In the genomic region with DNA sequence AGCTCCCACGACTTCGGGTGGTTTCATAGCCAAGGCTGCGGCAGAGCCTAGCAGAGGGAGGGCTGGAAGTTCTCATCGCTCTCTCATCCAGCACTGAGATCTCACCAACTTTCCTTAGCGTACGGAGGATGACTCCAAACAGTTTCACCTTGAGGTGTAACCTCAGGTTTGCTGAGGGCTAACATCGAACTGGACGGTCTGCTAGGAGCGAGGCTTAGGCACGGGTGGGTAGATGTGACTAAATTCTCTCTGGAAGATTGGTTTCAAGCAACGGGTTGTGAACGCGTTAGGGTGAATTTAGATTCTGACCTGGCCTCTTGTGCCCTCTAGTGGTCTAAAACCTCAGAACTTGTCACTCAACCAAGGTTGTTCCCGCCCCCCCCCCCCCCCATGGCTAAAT, we compare ENCODE assay signal across 8 mouse cellular contexts. TPM values are rescaled to one million over a fixed set of nuclear protein-coding genes. Genes with fewer than 3 reads are reported as not detected.
A peak's percentile ranks its signal among the peaks of the same experiment; 100 is the strongest.
DNase-seq lines count a peak whose midpoint lies in the region; ATAC-seq lines count a peak whose summit lies in the region.

No protein-coding gene starts in this region.

- peak overlapping the region; percentile 60 for H3K4me2 ChIP-seq in embryonic facial prominence, embryonic 15.5 days (replicated peaks)

- H3K27me3 ChIP-seq in embryonic facial prominence, embryonic 15.5 days, result peaks cover 13% of the 10 kb centered on the region; the same call in 1 of the 2 replicates

- H3K9ac ChIP-seq in embryonic facial prominence, embryonic 15.5 days, result peak overlapping the region; percentile 21; the same call in 1 of the 2 replicates

- H3K9me3 ChIP-seq in embryonic facial prominence, embryonic 15.5 days (replicated peaks), result no peaks in the 10 kb centered on the region

- H3K4me3 ChIP-seq in embryonic facial prominence, embryonic 15.5 days (replicated peaks), result peak overlapping the region; percentile 37

- H3K4me1 ChIP-seq in embryonic facial prominence, embryonic 15.5 days, result peaks cover 10% of the 10 kb centered on the region

- DNase-seq in frontal cortex, postnatal 25 days (ENCODE audit: low spot score in 2 of 2), result no peak
- DNase-seq in adipocyte (ENCODE audit: low spot score), result peak; percentile 91
- peak; percentile 80 for DNase-seq in heart, postnatal 4 days
- DNase-seq in layer of hippocampus, postnatal 10 days (ENCODE audit: low spot score in 2 of 2), result peak; percentile 73 to 74
- peak; percentile 89 for DNase-seq in lung, postnatal 36 days
- peak; percentile 55 for DNase-seq in skeletal muscle tissue, adult 2 months (ENCODE audit: low read depth, low spot score)

- no peaks in the 10 kb centered on the region for H3K36me3 ChIP-seq in embryonic facial prominence, embryonic 15.5 days

- 3% methylated on average over 14 of the region's 14 CpGs for whole genome bisulfite sequencing in embryonic facial prominence, embryonic 15.5 days

- H3K27ac ChIP-seq in embryonic facial prominence, embryonic 15.5 days (replicated peaks), result no peak overlapping the region

- ATAC-seq in frontal cortex, adult (ENCODE audit: low TSS enrichment), result peak; percentile 80
- ATAC-seq in embryonic facial prominence, embryonic 15.5 days (ENCODE audit: insufficient number of reproducible peaks, low FRiP score, low TSS enrichment, low read depth), result peak; percentile 63; the same call in 1 of the 2 replicates

RNA-seq across cellular contexts. Expression of a gene that starts 9.0 kb away (rescaled TPM):
- polyA plus RNA-seq in embryonic facial prominence, embryonic 15.5 days (2015; fragmentation: Nextera tagmentation; extraction: Ambion mirVana), result 64.9 and 65.0 TPM in 2 replicates
- 10 to 100 TPM; 34.4 to 39.0 TPM for total RNA-seq in heart, postnatal 4 days (2021)
- total RNA-seq in layer of hippocampus, postnatal 10 days (2021), result 10 to 100 TPM; 93.7 to 94.8 TPM

Comparison
In these comparisons a context has a peak if more than half of its experiments do, and no peak if none do; other contexts are left out.
1. DNase-seq: peak in adipocyte (single experiment), heart, postnatal 4 days (single experiment), layer of hippocampus, postnatal 10 days (2 of 2), lung, postnatal 36 days (single experiment) and skeletal muscle tissue, adult 2 months (single experiment); none in frontal cortex, postnatal 25 days (0 of 2).